Mouse (Mus musculus): ENCODE data around the gene Ctnnd1.

Gene Ctnnd1

DNA sequence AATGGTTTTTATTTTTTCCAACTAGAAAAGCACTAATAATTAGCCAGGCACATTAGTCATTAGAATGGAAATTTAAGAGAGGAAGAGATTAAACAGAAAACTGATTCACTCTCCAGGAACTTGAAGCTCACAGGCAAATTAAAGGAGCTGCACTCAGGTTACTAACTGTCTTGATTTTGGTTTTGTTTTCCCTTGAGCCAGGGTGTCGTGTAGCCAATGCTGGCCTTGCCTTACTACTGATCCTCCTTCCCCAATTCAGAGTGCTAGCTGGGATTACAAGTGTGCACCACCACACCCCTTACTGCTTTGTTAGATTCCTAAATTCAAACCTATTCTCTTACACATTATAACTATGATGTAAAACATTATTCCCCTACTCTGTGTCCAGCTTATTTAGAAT, 42.7 kb downstream of the Ctnnd1 start:
- DNase-seq (ENCODE audit: low spot score in 2 of 2), result no peak

DNA sequence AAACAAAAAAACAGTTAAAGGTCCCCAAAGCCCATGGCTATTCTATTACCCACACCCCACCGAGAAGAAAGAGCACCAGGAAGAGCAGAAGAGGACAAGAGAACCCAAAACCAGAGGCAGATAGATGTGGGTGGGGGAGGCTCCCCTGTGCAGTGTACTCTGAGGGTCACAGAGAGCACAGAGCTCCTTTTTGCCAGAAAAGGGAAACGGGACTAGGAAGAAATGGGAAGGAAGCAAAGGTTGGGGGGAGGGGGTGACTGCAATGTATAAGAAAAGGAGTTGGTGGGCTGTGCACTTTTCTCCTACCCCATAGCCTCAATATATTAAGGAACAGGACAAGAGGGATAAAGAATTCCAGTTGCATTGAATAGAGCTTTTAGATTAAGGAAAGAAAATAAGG, 49.6 kb downstream of the Ctnnd1 start:
- no peak for DNase-seq (ENCODE audit: low spot score in 2 of 2)

DNA sequence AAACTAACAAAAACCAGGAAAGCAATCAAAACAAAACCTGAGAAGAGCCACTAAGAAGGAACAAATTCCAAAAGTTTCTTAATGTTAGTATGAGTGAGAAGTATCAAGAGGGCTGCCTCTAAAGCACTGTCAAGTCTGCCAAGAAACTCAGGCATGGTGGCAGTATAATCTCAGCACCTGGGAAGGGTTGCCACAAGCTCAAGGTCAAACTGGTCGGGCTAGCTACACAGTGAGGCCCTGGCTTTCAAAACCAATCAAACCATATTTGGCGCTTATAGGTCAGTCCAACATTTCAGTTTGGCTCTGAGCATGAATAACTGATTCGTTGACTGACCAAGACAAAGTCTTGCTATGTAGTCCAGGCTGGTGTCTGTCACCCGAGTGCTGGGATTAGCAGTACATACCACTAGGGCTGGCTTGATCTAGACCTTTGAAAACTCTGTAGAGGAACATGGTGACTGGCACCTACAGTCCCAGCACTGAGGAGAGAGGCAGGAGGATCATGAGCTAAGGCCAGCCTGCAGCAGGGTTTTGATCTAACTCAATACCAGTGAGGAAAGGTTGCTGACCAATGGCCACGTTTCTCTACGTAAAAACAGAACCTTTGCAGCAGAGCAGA, 51.2 kb downstream of the Ctnnd1 start:
- no peak for DNase-seq (ENCODE audit: low spot score in 2 of 2)

DNA sequence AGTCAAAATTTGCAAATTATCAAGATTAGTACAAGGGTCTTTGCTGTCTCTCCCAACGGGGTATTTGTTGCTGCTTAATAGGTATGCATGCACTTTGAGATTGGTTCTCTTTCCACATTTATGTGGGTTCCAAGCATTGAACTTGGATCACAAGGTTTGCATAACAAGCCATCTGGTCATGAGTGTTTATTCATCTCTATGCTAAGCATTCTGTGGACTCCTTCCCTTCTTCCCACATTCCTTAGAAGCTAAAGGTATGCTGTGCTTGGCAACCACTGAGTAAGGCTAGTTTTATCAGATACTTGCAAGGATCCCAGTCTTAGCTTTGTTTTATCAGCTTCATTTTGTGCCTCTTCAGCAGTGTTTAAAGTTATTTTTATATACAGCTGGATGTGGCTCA, 53.4 kb downstream of the Ctnnd1 start:
- no peak for DNase-seq (ENCODE audit: low spot score in 2 of 2)

DNA sequence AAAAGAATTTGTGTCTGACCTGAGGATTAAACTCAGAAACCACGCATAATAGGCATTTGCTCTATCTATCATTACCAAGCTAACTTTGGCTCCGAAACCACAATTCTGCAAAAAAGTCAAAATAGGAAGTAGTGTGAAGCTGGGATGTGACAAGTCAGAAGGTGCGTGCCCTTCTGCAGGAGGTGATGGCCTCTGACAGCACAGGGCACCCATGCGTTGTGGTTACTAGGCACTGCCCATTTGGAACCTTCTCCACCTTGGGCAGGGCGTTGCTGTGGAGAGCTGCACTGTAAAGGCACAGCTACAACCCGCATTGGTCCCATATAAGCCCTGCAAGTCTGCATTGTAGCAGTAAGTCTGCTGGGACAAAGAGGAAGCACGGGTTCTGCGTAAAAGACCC, 57.8 kb downstream of the Ctnnd1 start:
- DNase-seq (ENCODE audit: low spot score in 2 of 2), result no peak

DNA sequence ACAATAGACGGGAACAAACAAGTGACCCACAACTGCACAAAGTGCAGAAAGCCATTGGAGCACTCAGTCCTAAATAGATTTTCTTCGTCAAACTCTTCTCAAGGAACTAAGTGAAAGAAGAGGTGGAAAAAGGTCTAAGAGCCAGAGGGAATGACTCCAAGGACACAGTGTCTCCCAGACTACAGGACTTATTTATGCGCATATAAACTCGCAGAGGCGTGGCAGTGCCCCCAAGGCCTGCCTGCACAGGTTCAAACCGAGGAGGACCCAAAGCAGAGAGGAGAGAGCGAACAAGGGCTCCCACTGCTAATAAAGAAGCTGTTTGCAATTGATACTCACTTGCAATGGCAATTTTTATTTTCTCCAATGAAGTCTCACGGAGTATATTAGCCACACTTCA, 64.9 kb downstream of the Ctnnd1 start:
- no peak for DNase-seq (ENCODE audit: low spot score in 2 of 2)

DNA sequence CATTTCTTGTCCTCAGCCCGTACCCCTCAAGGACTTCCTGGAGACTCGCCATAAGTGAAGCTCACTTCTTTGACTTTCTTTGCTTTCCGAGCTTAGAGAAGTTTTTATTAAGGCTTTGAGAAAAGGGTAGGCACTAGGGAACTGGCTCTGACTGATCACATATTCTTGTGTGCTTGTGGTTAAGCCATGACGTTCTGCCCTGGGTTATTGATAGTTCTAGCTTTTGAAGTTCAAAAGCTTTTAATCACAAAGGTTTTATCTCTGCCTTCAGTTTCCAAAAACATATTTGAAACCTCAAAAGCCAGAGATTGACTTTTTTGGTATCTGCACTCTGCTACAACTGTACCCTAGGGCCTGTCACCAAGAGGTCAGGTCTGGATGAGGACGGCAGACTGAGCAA, 68.3 kb downstream of the Ctnnd1 start:
- no peak for DNase-seq (ENCODE audit: low spot score in 2 of 2)

DNA sequence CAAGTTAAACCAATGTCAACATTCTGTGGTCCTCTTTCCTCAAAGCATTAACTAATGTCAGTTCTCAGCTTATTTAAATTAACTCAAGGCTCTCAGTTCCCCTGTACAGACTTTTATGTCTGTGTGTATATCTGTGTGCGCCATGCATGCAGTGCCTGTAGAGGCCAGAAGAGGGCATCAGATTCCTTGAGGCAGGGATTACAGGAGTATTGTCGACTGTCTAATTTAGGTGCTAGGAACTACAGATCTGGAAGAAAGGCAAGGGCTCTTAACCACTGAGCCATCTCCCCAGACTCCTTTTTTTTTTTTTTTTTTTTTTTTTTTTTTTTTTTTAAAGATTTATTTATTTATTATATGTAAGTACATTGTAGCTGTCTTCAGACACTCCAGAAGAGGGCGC, 69.4 kb downstream of the Ctnnd1 start:
- no peak for DNase-seq (ENCODE audit: low spot score in 2 of 2)

DNA sequence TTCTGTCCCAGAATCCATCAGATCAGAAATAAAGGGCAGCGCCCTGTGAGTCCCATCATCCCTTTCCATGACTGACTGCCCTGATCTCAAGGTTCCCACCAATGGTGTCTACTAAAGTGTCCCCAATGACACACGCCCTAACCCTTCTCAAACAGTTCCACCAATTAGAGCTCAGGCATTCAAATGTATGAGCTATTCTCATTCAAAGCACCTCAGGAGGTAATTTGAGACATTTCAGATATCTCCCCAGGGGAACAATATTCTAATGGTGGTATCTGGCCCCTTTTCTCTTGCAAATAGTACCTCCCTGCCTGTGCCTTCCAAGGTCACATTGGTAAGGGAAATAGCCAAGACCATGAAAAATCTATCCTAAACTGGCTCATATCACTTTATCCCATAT, 71.3 kb downstream of the Ctnnd1 start:
- no peak for DNase-seq (ENCODE audit: low spot score in 2 of 2)

DNA sequence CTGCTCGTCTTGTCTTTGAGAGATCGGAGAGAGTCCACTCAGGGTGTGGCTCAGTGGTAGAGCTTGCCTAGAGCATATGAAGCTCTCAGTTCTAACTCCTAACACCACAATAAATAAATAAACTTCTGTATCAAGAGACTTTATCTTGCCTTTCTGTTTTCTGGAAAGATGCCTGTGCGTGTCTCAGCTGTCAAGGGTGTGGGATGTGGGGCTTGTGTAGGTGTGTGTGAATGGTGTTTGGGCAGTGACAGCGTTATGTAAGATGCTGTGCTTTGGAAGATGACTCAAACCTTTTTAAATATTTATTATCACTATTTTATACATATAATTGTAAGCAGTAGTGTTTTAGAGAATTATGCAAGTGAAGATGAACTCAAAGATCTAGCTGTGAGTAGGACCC, 76.4 kb downstream of the Ctnnd1 start:
- peak; percentile 61 to 78 for DNase-seq (ENCODE audit: low spot score in 2 of 2)

DNA sequence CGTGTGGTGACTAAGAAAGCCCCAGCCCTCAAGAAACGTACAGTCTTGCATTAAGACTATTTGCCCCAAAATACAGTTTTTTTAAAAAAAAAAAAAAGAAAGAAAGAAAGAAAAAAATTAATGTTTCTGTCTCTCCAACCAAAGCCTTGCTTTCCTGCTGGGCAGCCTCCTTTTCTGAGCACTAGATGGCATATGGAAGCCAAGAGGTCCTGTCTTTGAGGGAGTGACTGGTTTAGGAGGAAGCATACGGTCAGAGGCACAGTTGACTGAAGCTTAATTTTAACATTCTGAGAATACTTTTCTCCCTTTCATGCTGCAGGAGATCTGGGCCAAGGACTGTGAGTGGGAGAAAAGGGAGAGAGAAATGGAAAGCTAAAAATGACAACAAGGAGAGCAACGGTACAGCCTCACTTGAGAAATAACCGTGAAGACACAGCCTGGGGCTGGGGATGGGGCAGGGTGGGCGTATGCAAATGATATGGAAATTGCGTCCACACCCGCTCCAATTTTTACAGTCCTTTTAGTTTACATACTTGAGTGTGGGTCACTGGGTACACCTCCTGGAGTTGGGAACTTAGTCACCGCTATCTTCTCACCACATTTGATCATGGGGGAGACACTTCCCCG, 93.6 kb downstream of the Ctnnd1 start:
- peak; percentile 58 to 72 for DNase-seq (ENCODE audit: low spot score in 2 of 2)

DNA sequence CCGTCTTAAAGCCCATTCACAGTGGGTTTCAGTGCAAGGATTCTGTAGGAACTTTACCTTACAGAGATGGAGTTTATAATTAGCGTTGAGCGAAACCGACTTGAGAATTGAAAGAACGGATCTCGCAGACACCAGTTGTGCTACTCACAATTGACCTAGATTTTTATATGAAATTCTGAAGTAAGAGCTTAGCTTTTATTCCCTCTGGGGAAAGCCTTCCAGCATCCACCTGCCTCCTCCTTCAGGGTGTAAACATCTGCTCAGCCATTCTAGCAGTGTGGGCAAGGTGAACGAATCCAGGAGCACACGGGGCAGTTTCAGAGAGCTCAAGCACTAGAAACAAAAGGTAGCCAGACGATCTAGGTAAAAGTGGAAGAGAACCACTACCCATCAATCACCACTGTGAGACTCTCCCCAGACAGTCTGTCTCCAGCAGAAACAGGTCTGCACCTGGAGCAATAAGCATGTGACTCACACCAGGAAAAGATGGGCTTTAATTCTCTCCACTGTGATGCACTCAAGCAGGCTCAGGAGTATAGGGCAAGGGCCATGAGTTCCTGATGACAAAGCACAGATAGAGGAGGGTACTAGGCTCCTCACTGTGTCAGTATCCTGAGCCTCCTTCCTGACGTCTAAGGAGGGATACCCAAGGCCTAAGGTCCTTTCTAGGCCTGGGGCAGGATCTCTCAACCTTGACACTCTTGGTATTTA, 99.0 kb downstream of the Ctnnd1 start:
- DNase-seq (ENCODE audit: low spot score in 2 of 2), result peak in 1 of 2 experiments; percentile 35

All from frontal cortex, postnatal 36 days (tissue).